Mouse (Mus musculus): ENCODE measurements at regions not wholly inside any gene's neighbourhood (a gene's known extent, or its start where the extent isn't known, plus 50 kb on each side); places are given as distances from the start of the nearest gene placed in this dataset.

DNA sequence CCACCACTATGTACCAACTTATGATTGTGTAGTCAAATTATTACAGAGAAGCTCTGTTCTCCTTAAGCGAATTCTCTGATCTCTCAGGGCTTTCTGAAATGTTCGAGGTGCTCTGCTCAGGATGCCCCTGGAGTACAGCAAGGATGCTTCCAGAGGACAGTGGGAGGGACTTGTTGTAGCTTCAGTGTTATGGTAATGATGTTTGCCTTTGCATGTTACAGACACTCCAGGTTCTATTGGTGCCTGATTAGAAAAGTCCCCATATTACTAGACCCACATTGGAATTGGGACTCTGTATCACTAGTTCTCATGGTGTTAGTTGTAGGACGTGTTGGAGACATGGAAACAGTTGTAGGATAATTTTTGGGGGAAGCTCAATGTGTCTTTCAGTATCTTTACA, 96.0 kb downstream of the Epdr1 start:
- no peak for DNase-seq

- DNase-seq = no peak
Measured at GRCm38 (mm10) chr13:19517938-19518777, 101.6 kb downstream of the Epdr1 start.

- no peak for DNase-seq
Measured at GRCm38 (mm10) chr13:19514844-19515555, 104.7 kb downstream of the Epdr1 start.

DNA sequence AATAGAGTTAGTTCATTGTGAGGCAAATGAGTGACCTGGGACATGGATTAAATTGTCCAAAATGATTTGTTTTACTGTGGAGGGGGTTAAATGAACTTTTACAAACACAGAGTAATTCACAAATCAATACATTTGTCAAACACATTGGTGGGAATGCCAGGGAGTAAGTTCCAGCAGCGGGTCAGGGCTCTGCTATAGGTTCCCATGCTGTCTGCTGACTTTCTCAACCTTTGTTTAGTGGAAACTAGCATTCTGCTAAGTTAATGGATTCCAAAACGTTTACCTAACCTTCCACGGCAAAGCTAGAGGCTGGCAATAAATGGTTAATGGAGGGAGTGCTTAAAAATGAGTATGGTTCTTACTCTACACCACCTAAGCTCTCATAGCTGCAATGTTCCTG, 110.9 kb upstream of the Stard3nl start:
- DNase-seq = no peak

GRCm38 (mm10) chr13:19504241-19504640, 108.6 kb upstream of the Stard3nl start:
- no peak for DNase-seq

GRCm38 (mm10) chr13:19482198-19482597, 86.6 kb upstream of the Stard3nl start:
- no peak for DNase-seq

- no peak for DNase-seq
Measured at GRCm38 (mm10) chr13:19474041-19474440, 78.4 kb upstream of the Stard3nl start.

DNA sequence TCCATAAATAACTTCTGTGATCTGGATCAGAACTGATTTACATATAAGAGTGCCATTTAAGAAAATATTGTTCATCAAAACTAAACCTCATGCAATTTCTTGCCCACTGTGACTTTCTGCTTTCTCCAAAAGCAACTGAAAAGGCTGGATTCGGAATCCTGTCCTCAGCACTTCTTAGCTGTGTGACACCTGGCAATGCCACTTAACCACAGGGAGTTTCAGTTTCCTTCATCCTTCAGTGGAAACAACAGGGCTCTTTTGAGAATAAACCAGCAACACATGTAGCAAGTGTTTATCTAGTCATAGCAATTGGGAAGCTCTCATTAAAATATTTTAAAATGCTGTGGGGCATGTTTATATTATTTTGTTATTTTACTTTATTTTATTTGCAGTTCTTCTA, 75.1 kb upstream of the Stard3nl start:
- no peak for DNase-seq

- DNase-seq = peak; percentile 19
Measured at GRCm38 (mm10) chr13:19466722-19467384, 71.3 kb upstream of the Stard3nl start.

- no peak for DNase-seq
Measured at GRCm38 (mm10) chr13:19462966-19463365, 67.4 kb upstream of the Stard3nl start.

GRCm38 (mm10) chr13:19449387-19449786, 53.8 kb upstream of the Stard3nl start:
- no peak for DNase-seq

All from kidney, adult 9 months (tissue).